Mouse (Mus musculus): ENCODE data around the gene Jazf1. TPM values are rescaled to one million over a fixed set of nuclear protein-coding genes. Genes with fewer than 3 reads are reported as not detected.

Jazf1 gene
- total and polyA plus RNA-seq, 3 experiments: not detected

- no peaks in the 10 kb centered on the region for H3K79me2 ChIP-seq (ENCODE audit: control insufficient read depth, insufficient read depth, low read length, poor library complexity)
- no peaks in the 10 kb centered on the region for H3K36me3 ChIP-seq (ENCODE audit: control insufficient read depth in 1 of 2, insufficient read depth in 2 of 2, low read length in 2 of 2)
- no peak for DNase-seq (ENCODE audit: low read depth, low spot score)
- H3K4me3 ChIP-seq (ENCODE audit: control insufficient read depth in 1 of 2, insufficient read depth in 1 of 2, low read depth in 2 of 2, low read length in 2 of 2): no peak overlapping the region
- no peaks in the 10 kb centered on the region for H3K9me3 ChIP-seq (replicated peaks; ENCODE audit: insufficient read depth, low read length)
- H3K9ac ChIP-seq (ENCODE audit: control insufficient read depth, low read depth, low read length, poor library complexity, severe bottlenecking): no peak overlapping the region
- TF ChIP-seq ELF1 (IDR thresholded peaks at IDR 0.05; ENCODE audit: low read depth, low read length): no peak
- no peak for TF ChIP-seq HCFC1 (IDR thresholded peaks at IDR 0.05; ENCODE audit: low read depth, low read length)
- TF ChIP-seq TAL1 (IDR thresholded peaks at IDR 0.05; ENCODE audit: low read length): no peak
- TF ChIP-seq GATA1 (IDR thresholded peaks at IDR 0.05; ENCODE audit: low read depth, low read length): no peak
- TF ChIP-seq MYC (IDR thresholded peaks at IDR 0.05; ENCODE audit: low read depth, low read length): no peak
- no peaks in the 10 kb centered on the region for H3K4me1 ChIP-seq (ENCODE audit: control insufficient read depth in 1 of 2, insufficient read depth in 2 of 2, low read length in 2 of 2)
- no peak overlapping the region for H3K27ac ChIP-seq (ENCODE audit: control insufficient read depth, low read depth, low read length)
- peaks cover 0 to 3% of the 10 kb centered on the region in 2 experiments; a peak in 1 of 4 replicates for H3K27me3 ChIP-seq (ENCODE audit: control insufficient read depth in 1 of 2, insufficient read depth in 2 of 2, low read length in 2 of 2)
Observed at GRCm38 (mm10) chr6:52852404-52853107, 215.9 kb downstream of the Jazf1 start.

- H3K9ac ChIP-seq (ENCODE audit: control insufficient read depth, low read depth, low read length, poor library complexity, severe bottlenecking): no peak overlapping the region
- peaks cover 0 to 3% of the 10 kb centered on the region in 2 experiments; a peak in 1 of 4 replicates for H3K27me3 ChIP-seq (ENCODE audit: control insufficient read depth in 1 of 2, insufficient read depth in 2 of 2, low read length in 2 of 2)
- no peaks in the 10 kb centered on the region for H3K9me3 ChIP-seq (replicated peaks; ENCODE audit: insufficient read depth, low read length)
- H3K36me3 ChIP-seq (ENCODE audit: control insufficient read depth in 1 of 2, insufficient read depth in 2 of 2, low read length in 2 of 2): no peaks in the 10 kb centered on the region
- no peak for DNase-seq (ENCODE audit: low read depth, low spot score)
- H3K79me2 ChIP-seq (ENCODE audit: control insufficient read depth, insufficient read depth, low read length, poor library complexity): no peaks in the 10 kb centered on the region
- H3K4me1 ChIP-seq (ENCODE audit: control insufficient read depth in 1 of 2, insufficient read depth in 2 of 2, low read length in 2 of 2): no peaks in the 10 kb centered on the region
- H3K4me3 ChIP-seq (ENCODE audit: control insufficient read depth in 1 of 2, insufficient read depth in 1 of 2, low read depth in 2 of 2, low read length in 2 of 2): no peak overlapping the region
- no peak for TF ChIP-seq TAL1 (IDR thresholded peaks at IDR 0.05; ENCODE audit: low read length)
- no peak for TF ChIP-seq BHLHE40 (IDR thresholded peaks at IDR 0.05; ENCODE audit: borderline replicate concordance, low read depth, low read length)
- TF ChIP-seq SIN3A (IDR thresholded peaks at IDR 0.05; ENCODE audit: low read length): no peak
- TF ChIP-seq MAZ (IDR thresholded peaks at IDR 0.05; ENCODE audit: low read depth, low read length): no peak
- TF ChIP-seq RAD21 (IDR thresholded peaks at IDR 0.05; ENCODE audit: low read depth, low read length): no peak
- no peak for TF ChIP-seq CTCF (IDR thresholded peaks at IDR 0.05 in 2 of 3, conservative IDR thresholded peaks at IDR 0.05 in 1 of 3; ENCODE audit: control insufficient read depth in 1 of 3, insufficient read depth in 1 of 3, low read depth in 2 of 3, low read length in 3 of 3, poor library complexity in 1 of 3, severe bottlenecking in 1 of 3)
- TF ChIP-seq POLR2A (IDR thresholded peaks at IDR 0.05; ENCODE audit: control insufficient read depth in 1 of 2, insufficient read depth in 1 of 2, low read depth in 1 of 2, low read length in 2 of 2, poor library complexity in 1 of 2): no peak
- no peak for TF ChIP-seq HCFC1 (IDR thresholded peaks at IDR 0.05; ENCODE audit: low read depth, low read length)
- TF ChIP-seq ELF1 (IDR thresholded peaks at IDR 0.05; ENCODE audit: low read depth, low read length): no peak
- no peak for TF ChIP-seq E2F4 (IDR thresholded peaks at IDR 0.05; ENCODE audit: borderline replicate concordance, low read depth, low read length)
- TF ChIP-seq NELFE (IDR thresholded peaks at IDR 0.05; ENCODE audit: low read depth, low read length): no peak
- H3K27ac ChIP-seq (ENCODE audit: control insufficient read depth, low read depth, low read length): no peak overlapping the region
Observed at GRCm38 (mm10) chr6:52851975-52852374, 216.5 kb downstream of the Jazf1 start.

GRCm38 (mm10) chr6:52851019-52851418 lies 217.4 kb downstream of the Jazf1 start:
- H3K4me3 ChIP-seq (ENCODE audit: control insufficient read depth in 1 of 2, insufficient read depth in 1 of 2, low read depth in 2 of 2, low read length in 2 of 2): no peak overlapping the region
- TF ChIP-seq TCF12 (IDR thresholded peaks at IDR 0.05; ENCODE audit: low read depth, low read length) (no peak), POLR2AphosphoS2 (IDR thresholded peaks at IDR 0.05; ENCODE audit: low read length) (no peak), ELF1 (IDR thresholded peaks at IDR 0.05; ENCODE audit: low read depth, low read length) (no peak), SIN3A (IDR thresholded peaks at IDR 0.05; ENCODE audit: low read length) (no peak), MAX (IDR thresholded peaks at IDR 0.05; ENCODE audit: low read length) (no peak), RCOR1 (IDR thresholded peaks at IDR 0.05; ENCODE audit: low read depth, low read length) (no peak), MYB (IDR thresholded peaks at IDR 0.05; ENCODE audit: low read depth, low read length) (no peak), USF1 (IDR thresholded peaks at IDR 0.05; ENCODE audit: low read depth, low read length) (no peak), TAL1 (IDR thresholded peaks at IDR 0.05; ENCODE audit: low read length) (no peak), BHLHE40 (IDR thresholded peaks at IDR 0.05; ENCODE audit: borderline replicate concordance, low read depth, low read length) (no peak), UBTF (IDR thresholded peaks at IDR 0.05; ENCODE audit: borderline replicate concordance, insufficient read depth, low read depth, low read length) (no peak), SMC3 (IDR thresholded peaks at IDR 0.05; ENCODE audit: low read depth, low read length) (no peak)

More at GRCm38 (mm10) chr6:52851019-52851418, 217.4 kb downstream of the Jazf1 start:
- H3K79me2 ChIP-seq (ENCODE audit: control insufficient read depth, insufficient read depth, low read length, poor library complexity): no peaks in the 10 kb centered on the region
- H3K27me3 ChIP-seq (ENCODE audit: control insufficient read depth in 1 of 2, insufficient read depth in 2 of 2, low read length in 2 of 2): peaks cover 0 to 3% of the 10 kb centered on the region in 2 experiments; a peak in 1 of 4 replicates
- no peak overlapping the region for H3K9ac ChIP-seq (ENCODE audit: control insufficient read depth, low read depth, low read length, poor library complexity, severe bottlenecking)
- no peaks in the 10 kb centered on the region for H3K9me3 ChIP-seq (replicated peaks; ENCODE audit: insufficient read depth, low read length)
- no peaks in the 10 kb centered on the region for H3K36me3 ChIP-seq (ENCODE audit: control insufficient read depth in 1 of 2, insufficient read depth in 2 of 2, low read length in 2 of 2)
- H3K4me1 ChIP-seq (ENCODE audit: control insufficient read depth in 1 of 2, insufficient read depth in 2 of 2, low read length in 2 of 2): no peaks in the 10 kb centered on the region
- no peak for DNase-seq (ENCODE audit: low read depth, low spot score)
- no peak overlapping the region for H3K27ac ChIP-seq (ENCODE audit: control insufficient read depth, low read depth, low read length)
